23 mouse cellular contexts compared by ENCODE assay signal in the genomic region with DNA sequence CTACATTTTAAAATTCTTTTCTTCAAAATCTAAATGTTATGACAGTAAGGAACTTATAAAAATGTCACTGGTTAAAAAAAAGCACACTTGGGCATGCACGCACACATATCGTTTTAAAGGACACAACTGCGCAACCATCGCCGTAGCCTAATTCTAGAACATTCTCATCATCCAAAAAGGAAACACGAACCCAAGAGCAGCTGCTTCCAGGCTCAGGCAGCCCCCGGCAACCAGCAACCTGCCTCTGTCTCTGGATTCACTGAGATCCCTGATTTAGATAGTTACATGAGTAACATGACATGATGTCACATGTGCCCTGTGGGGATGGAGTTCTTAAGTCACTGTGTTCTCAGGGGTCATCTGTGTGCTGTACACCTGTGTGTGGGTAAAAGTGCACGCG.
"Had no signal": no experiment of that assay in that cellular context is flagged by ENCODE, and none has a peak within 500 bp of the region (broad histone marks: within the 10 kb centered on the region; RNA-seq: fewer than 3 reads in every experiment).

No protein-coding gene starts in this region.

- H3K4me3 ChIP-seq: heart, adult 2 months; heart, embryonic 13.5 days; heart, embryonic 15.5 days; hindbrain, embryonic 10.5 days; hindbrain, embryonic 12.5 days; intestine, embryonic 15.5 days; left cerebral cortex, adult 2 months; limb, embryonic 13.5 days; limb, embryonic 15.5 days; liver, embryonic 12.5 days had no signal

- DNase-seq: gastrocnemius, postnatal 10 days; gastrocnemius, postnatal 25 days; heart, adult 2 months; heart, postnatal 14 days; heart, postnatal 36 days; kidney, adult 18-20 months; kidney, postnatal 10 days; kidney, postnatal 25 days; kidney, postnatal 4 days; left cerebral cortex, postnatal 4 days had no signal

- ATAC-seq: inflammation-experienced regulatory T-cells, adult 6 months; intestine, embryonic 15.5 days; intestine, postnatal 0 days; liver, embryonic 12.5 days had no signal

- H3K27ac ChIP-seq: heart, adult 2 months; heart, embryonic 13.5 days; heart, embryonic 15.5 days; hindbrain, embryonic 12.5 days; hindbrain, embryonic 14.5 days; intestine, embryonic 15.5 days; left cerebral cortex, adult 2 months; limb, embryonic 13.5 days; limb, embryonic 15.5 days; liver, embryonic 12.5 days; liver, embryonic 14.5 days had no signal
